Mouse (Mus musculus) neutrophil, adult 59 days (primary cell): ENCODE data around the gene Lrp3. TPM values are rescaled to one million over a fixed set of nuclear protein-coding genes. Genes with fewer than 3 reads are reported as not detected.

Source experiments
- total RNA-seq, 2 experiments: library from RNA; stranded (reverse); gene quantifications; 1 replicate in 1 of 2; 2 replicates in 1 of 2; pipeline ENCODE4 v1.2.4; 2023

Lrp3 gene
- total RNA-seq: not detected

DNA sequence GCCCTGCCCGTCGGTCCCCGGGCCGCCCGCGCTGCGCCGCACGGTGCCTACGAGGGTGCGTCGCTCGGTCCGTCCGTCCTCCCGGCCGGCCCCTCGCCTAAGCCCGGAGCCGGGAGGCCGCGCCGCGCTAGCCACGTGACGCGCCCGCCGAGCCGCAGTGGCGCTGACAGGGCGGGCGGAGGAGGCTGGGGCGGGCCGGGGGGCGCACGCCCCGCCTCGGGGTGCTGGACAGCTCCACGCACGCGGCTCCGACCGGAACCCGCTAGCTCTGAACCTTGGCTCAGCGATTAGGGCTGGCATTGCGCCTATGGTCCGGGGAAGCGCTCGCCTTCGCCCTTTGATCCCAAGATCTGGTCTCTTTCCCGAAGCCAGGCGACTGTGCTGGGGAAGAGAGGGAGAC is at the start of gene Lrp3:
Lrp3 (minus strand) TSS at position 274 of the 400 bp plus-strand sequence.

DNA sequence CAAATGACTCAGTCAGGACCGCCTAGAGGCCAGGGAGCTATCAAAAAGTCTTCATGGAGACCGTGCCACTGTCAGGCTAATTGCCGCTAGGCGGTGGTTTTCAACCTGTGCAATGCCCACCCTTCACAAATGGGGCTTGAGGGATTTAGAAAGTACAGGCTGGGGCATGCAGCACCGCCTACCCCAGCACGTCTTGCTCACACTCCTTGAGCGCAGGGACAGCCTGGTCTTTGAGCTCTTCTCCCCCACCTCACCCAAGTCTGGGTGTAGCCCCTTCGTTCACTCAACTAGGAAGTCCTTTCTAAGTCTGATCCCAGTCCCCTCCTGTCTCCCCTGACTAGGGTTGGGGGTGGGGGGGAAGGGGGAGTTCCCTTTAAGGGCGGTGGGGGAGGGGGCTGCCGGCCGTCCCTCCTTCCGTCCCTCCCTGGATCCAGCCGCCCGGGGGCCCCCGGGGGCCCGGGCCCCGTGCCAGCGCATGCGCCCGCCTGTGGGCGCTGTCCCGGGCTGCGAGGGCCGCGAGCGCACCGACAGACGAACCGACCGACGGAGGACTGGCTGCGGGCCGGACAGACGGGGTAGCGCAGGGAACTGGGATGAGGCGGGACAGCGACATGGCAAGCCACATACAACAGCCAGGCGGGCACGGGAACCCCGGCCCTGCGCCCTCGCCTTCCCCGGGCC is 29.3 kb downstream of the Lrp3 start, which contains the start of gene Slc7a10:
Slc7a10 (plus strand) TSS at position 497 of the 681 bp plus-strand sequence.

Other genes with a start within 250 kb of the Lrp3 start
- 10 to 100 TPM; 39.5 to 41.2 TPM for gene Cebpg, start 158.9 kb downstream of the Lrp3 start, total RNA-seq
- gene Cebpa, start 96.2 kb downstream of the Lrp3 start, total RNA-seq: 10 to 100 TPM; 62.6 to 77.3 TPM
- gene Slc7a10, start 29.1 kb downstream of the Lrp3 start, total RNA-seq: not detected
- 1 to 10 TPM; 4.9 to 7.1 TPM for gene Gpatch1, start 102.9 kb upstream of the Lrp3 start, total RNA-seq
- gene Rhpn2, start 118.7 kb upstream of the Lrp3 start, total RNA-seq: under 1 TPM in 1 of 2 experiments, not detected in 1; 0.38 TPM
- 1 to 10 TPM; 8.3 to 8.6 TPM for gene Faap24, start 181.3 kb upstream of the Lrp3 start, total RNA-seq
- gene Cep89, start 181.5 kb upstream of the Lrp3 start, total RNA-seq: 1 to 10 TPM; 7.0 to 9.7 TPM
- gene Slc7a9, start 233.3 kb upstream of the Lrp3 start, total RNA-seq: not detected